Mouse (Mus musculus) granulocyte monocyte progenitor cell, adult 5-6 weeks (primary cell): Measurements from ENCODE around the gene Sstr2. TPM values are rescaled to one million over a fixed set of nuclear protein-coding genes. Genes with fewer than 3 reads are reported as not detected.

Experiments used
- ATAC-seq: replicated peaks from 2 replicates; pipeline ENCODE4 v1.8.0; 2016; ENCODE audit warnings: mild to moderate bottlenecking, moderate TSS enrichment, inconsistent platforms; ENCODE audit not compliant: poor library complexity, severe bottlenecking
- total RNA-seq, 2 experiments: library from RNA; stranded (forward) in 1 of 2; stranded (reverse) in 1 of 2; fragments of 200-712, 200-1000 nt in 1 of 2; fragments of >200 nt in 1 of 2; fragmentation: Nextera tagmentation in 1 of 2; gene quantifications; 2 replicates each; pipeline ENCODE4 v1.2.3; 2014 to 2017

Gene Sstr2
- total RNA-seq (2014; fragmentation: Nextera tagmentation) (0.13 and 1.2 TPM in 2 replicates), total RNA-seq (2017) (not detected in 2 replicates)

- peak; percentile 62 for ATAC-seq
Observed at GRCm38 (mm10) chr11:113618672-113619419, at the start of gene Sstr2. Gene Sstr2 (plus strand): TSS chr11:113619342.

DNA sequence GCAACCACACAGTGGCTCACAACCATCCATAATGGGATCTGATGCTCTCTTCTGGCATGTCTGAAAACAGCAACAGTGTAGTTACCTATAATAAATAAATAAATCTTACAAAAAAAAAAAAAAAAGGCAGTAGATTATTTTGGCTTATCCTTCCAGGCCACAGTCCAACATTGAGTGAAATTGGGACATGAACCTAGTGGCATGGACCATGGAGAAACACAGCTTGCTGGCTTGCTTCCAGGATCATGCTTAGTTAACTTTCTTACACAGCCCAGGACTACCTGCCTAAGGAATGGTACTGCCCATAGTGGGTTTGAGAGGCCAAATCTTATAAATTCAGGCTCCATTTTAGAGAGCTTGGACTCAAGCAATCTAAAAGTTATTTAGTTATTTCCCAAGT, 47.5 kb upstream of the Sstr2 start:
- no peak for ATAC-seq

GRCm38 (mm10) chr11:113572641-113573040, 46.5 kb upstream of the Sstr2 start:
- ATAC-seq: no peak

- ATAC-seq: no peak
Observed at GRCm38 (mm10) chr11:113577221-113577620, 41.9 kb upstream of the Sstr2 start.

DNA sequence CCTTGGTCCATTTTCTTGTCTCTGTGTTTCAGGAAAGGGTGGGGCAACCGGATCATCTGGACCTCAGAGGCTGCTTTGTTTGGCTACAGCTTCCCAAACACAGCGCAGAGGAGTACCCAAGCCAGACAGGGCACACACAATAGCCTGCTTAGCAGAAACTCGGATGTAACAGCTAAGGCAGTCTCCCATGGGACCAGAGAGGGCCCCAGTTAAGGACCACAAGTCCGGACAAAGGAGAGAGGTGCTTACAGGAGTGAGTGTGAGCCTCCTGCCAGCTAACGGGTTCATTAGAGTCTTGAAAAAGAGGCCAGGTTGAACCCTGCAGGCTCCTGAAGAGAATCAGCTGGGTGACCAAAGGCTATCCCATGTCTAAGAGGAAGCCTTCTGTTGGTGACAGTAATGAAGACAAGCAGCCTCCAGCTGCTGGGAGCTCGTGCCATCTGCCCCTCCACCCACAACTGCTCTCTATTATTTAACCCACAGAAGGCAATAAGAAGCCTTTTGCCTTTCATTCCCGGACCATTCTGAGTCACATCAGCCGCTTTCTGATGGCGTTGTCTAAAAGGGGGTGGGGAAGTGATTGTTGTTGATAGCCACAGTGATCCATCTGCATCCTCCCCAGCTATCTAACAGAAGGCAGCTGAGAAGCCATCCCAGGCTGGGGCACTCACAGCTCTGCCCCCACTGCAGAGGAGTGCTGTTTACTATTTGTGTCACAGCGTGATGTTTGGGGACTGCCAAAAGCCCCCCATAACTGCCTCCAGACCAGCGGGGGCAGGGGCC, 35.1 kb upstream of the Sstr2 start:
- ATAC-seq: no peak

- ATAC-seq: no peak
Observed at GRCm38 (mm10) chr11:113586423-113586822, 32.7 kb upstream of the Sstr2 start.

DNA sequence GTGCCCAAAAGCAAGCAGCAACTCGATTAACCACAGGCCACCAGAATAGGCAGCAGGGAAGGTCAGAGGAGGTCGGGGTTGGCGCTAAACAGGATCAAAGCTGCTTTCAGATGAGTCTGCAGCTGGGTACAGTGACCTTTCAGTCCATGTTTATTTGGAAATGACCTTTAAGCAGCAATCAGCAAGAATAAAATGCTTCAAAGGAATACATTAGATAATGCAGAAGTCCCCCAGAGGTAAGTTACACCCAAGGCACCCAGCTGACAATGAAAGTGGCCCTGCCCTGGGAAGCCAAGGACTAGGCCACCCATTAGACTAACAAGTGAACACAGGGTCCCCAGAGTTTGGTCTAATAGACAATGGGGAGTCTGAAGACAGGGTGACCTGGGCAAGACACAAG, 30.2 kb upstream of the Sstr2 start:
- ATAC-seq: no peak

GRCm38 (mm10) chr11:113595144-113595543, 24.0 kb upstream of the Sstr2 start:
- ATAC-seq: no peak

DNA sequence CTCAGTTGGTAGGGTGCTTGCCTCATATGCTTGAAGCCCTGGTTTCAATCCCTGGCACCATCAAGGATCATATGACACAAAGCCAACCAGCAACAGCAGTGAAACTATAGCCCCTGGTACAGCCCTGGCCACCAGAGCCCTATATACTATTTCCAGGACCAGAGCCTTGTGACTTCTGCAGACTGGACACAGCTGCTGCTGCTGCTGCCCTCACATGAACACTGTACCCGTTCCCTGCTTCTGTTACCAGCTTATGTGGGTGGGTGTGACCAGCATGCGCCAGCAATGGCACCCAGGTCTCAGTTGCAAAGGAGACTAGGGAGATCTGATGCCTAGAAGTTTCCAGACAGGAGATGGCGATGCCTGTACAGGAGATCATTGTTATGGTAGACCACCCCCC, 21.5 kb upstream of the Sstr2 start:
- ATAC-seq: no peak

DNA sequence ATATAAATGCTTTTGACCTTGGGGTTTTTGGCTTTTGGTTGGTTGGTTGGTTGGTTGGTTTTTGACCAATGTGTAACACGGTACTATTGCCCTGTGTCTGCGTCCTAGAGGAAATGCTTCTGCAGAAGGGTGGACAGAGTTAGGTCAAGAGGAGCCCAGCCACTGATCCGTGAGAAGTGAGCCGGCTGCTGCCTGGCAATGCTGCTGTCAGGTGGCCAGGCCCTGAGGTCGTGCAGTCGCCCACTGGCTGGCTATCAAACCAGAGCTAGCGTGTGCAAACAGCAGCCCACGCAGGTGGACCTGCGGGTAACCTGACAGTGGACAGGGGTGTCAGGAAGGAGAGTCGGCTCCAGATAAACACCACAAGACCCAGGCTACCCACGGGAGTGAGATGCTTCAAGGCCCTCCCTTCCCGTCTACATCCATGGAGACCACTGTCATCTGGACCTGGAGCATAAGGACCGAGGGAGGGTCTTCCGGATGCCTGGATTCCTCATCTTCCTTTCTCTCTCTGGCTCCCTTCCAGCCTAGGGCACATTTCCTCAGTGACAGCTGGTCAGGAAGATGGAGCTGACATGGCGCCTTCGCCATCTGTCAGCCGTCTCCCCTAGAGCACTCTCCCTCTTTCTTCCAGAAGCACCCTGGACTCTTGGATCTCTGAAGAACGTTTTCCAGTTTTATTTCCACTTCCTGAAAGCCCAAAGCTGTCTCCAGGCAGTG, 18.5 kb upstream of the Sstr2 start:
- no peak for ATAC-seq

DNA sequence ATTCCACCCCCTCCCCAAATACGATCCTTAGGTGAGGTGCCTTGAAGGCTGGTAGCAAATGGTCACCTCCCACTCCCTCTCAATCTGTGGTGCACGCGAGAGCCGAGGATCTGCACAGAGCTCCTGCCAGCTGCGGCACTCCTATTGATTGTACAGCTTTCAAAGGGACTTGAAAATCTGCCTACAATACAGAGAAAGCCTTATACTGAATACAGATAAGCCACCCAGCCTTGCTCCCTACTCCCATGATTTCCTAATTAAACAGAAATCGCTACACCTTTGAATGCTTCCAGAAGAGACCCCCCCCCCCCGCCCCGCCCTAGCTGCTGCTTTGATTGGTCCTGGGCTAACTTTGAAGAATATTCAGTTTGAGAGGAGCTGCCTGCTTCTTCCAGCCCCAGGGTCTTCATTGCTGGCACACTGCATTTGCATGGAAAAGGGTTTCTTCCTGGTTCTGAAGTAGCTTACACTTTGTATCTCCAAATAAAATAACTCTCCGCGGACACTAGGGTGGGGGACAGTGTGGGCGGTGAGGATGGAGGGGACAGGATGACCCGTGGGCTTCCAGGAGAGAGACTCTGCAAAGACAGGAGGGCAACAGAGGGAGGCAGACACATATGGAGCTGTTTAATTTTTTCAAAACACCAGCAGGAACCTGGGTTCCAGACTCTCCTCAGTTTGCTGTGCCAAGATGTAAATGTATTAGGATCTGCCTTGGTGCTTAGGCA, 17.4 kb upstream of the Sstr2 start:
- no peak for ATAC-seq

- ATAC-seq: no peak
Observed at GRCm38 (mm10) chr11:113607556-113607955, 11.6 kb upstream of the Sstr2 start.

- ATAC-seq: no peak
Observed at GRCm38 (mm10) chr11:113609581-113609980, 9.6 kb upstream of the Sstr2 start.

GRCm38 (mm10) chr11:113610266-113610665, 8.9 kb upstream of the Sstr2 start:
- ATAC-seq: no peak

GRCm38 (mm10) chr11:113611112-113611646, 8.0 kb upstream of the Sstr2 start:
- no peak for ATAC-seq

- peak; percentile 76 for ATAC-seq
Observed at GRCm38 (mm10) chr11:113611664-113612611, 7.2 kb upstream of the Sstr2 start.

GRCm38 (mm10) chr11:113614476-113614875, 4.7 kb upstream of the Sstr2 start:
- 0 out of 2 replicates have a peak, but pooled peaks have one; percentile 10 for ATAC-seq

DNA sequence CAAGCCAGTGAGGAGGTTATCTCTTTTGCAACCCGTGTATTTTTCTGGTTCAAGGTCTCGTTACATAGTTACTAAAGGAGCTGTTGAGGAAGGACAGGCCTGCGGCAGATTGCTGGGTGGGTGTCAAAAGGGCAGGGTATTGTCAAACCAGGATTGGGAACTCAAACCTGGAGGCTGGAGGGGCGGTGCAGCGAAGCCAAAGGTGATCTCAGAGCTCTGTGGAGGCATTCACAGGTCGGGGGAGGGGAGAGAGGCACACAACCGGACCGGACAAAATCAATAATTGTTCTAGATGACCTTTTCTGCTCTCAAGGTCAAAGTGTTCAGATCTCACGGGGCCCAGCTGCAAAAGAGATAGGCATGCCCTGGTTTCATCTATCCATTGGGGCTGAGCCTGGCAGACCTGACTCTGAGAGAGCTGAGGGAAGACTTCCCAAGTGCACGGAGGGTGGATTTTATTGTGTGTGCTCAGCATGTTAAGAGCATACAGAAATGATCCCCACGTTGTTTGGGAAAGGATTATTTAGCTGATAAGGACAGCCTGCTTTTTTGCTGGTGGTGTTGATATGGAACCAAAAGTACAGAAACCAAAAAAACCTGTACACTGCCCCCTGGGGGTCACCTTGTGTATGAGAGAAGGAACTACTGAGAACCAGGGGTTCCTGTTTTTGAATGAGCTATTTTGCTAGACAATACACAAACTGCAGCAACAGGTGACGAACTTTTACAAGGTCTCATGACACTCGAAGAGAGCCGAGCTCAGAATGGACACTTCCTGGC, 1.8 kb upstream of the Sstr2 start:
- peak; percentile 66 for ATAC-seq
